ENCODE assay signal across 29 mouse cellular contexts in the genomic region with DNA sequence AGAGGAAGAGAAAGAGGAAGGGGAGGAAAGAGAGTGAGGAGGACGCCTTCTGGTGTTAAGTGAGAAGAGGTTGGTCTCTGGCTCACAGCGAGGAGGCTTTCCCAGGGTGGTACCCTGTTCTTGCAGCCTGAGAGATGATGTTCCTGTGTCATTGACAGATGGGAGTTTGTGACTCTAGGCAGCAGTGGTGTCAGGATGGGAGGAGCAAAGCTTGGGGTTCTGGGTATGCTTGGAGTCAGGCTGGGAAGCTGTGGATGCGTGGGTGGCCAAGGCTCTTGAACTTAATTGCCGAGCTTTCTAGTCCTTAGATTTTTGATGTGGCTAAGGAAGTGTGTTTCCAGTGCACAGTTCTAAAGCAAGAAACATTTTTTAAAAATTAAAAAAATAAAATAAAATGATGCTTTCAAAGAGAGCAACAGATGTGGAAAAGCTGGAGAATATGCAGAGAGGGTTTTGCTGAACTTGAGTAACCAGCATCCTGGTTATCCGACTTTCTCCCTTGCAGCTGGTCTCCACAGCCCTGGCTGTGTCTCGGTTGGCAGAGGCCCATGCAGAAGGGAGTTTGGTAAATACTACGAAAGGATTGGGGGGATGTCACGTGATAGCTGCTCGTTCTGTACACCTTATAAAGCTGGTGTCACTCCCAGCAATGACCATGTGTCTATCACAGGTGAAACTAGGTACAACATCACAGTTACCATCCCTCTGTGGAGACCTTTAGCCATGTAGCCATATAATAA.
A peak's percentile ranks its signal among the peaks of the same experiment; 100 is the strongest.
DNase-seq lines count a peak whose midpoint lies in the region; ATAC-seq and TF ChIP-seq lines count a peak whose summit lies in the region.
"Had no signal": no experiment of that assay in that cellular context is flagged by ENCODE, and none has a peak within 500 bp of the region (broad histone marks: within the 10 kb centered on the region; RNA-seq: fewer than 3 reads in every experiment).

No protein-coding gene starts in this region.

- H3K4me1 ChIP-seq in lung, embryonic 14.5 days (ENCODE audit: insufficient read depth): no peaks in the 10 kb centered on the region
- H3K4me1 ChIP-seq in lung, adult 2 months (ENCODE audit: control insufficient read depth, insufficient read depth, low read length): no peaks in the 10 kb centered on the region
- peaks cover 17% of the 10 kb centered on the region for H3K4me1 ChIP-seq in embryonic facial prominence, embryonic 15.5 days
- H3K4me1 ChIP-seq: forebrain, embryonic 10.5 days; heart, embryonic 15.5 days; liver, embryonic 13.5 days had no signal

- H3K27ac ChIP-seq in lung, embryonic 14.5 days (ENCODE audit: low read depth): no peak overlapping the region
- peak overlapping the region; percentile 69 for H3K27ac ChIP-seq in embryonic facial prominence, embryonic 15.5 days (replicated peaks)
- H3K27ac ChIP-seq: forebrain, embryonic 10.5 days; heart, embryonic 15.5 days; hindbrain, embryonic 14.5 days; layer of hippocampus, adult 2 months; liver, embryonic 13.5 days had no signal

- H3K9me3 ChIP-seq in lung, embryonic 14.5 days (ENCODE audit: low read depth, low read length): no peaks in the 10 kb centered on the region
- H3K9me3 ChIP-seq in embryonic facial prominence, embryonic 15.5 days (replicated peaks): no peaks in the 10 kb centered on the region
- H3K9me3 ChIP-seq: forebrain, embryonic 10.5 days; heart, embryonic 15.5 days; liver, embryonic 13.5 days; lung, embryonic 15.5 days had no signal

- no peak overlapping the region for H3K9ac ChIP-seq in lung, embryonic 14.5 days
- no peak overlapping the region for H3K9ac ChIP-seq in embryonic facial prominence, embryonic 15.5 days
- H3K9ac ChIP-seq: forebrain, postnatal 0 days; heart, embryonic 15.5 days; hindbrain, embryonic 14.5 days; liver, embryonic 13.5 days; lung, embryonic 15.5 days had no signal

- DNase-seq in heart, adult 11 months: peak; percentile 94
- no peak for DNase-seq in heart, adult 8-10 months (ENCODE audit: low spot score)
- DNase-seq in lung, embryonic 14.5 days: peak; percentile 7
- DNase-seq in lung, adult 2 months: no peak
- no peak for DNase-seq in yolk sac, embryonic 10.5 days (ENCODE audit: low spot score)
- DNase-seq in layer of hippocampus, postnatal 14 days (ENCODE audit: low spot score in 2 of 2): no peak
- DNase-seq: adrenal gland, postnatal 14 days; cerebellum, adult 11-12 months; cerebellum, adult 9-11 months; forebrain, postnatal 0 days; gastrocnemius, postnatal 36 days; heart, postnatal 4 days; kidney, adult 11 months; kidney, postnatal 25 days; liver, embryonic 13.5 days; lung, postnatal 36 days; right cerebral cortex, postnatal 25 days; thymus, adult 2 months; thymus, postnatal 36 days had no signal

- 53% methylated on average over 9 of the region's 9 CpGs for WGBS in lung, embryonic 14.5 days
- 60% methylated on average over 9 of the region's 9 CpGs for WGBS in lung, adult 2 months
- WGBS in embryonic facial prominence, embryonic 15.5 days: 56% methylated on average over 9 of the region's 9 CpGs

- H3K27me3 ChIP-seq in lung, embryonic 14.5 days (ENCODE audit: insufficient read depth, low read length): no peaks in the 10 kb centered on the region
- H3K27me3 ChIP-seq in embryonic facial prominence, embryonic 15.5 days: no peaks in the 10 kb centered on the region; the same call in 1 of the 2 replicates
- H3K27me3 ChIP-seq: liver, embryonic 13.5 days; lung, embryonic 15.5 days had no signal

- no peak for ATAC-seq in lung, embryonic 14.5 days (ENCODE audit: insufficient read depth)
- no peak for ATAC-seq in embryonic facial prominence, embryonic 15.5 days (ENCODE audit: insufficient number of reproducible peaks, low FRiP score, low TSS enrichment, low read depth)
- ATAC-seq: CD4-positive, CD25-positive, alpha-beta regulatory T cell, adult 4 months; forebrain, postnatal 0 days; inflammation-experienced regulatory T-cells, adult 6 months; midbrain, embryonic 16.5 days had no signal

- TF ChIP-seq CTCF in lung, embryonic 14.5 days (IDR thresholded peaks at IDR 0.05; ENCODE audit: low read depth): no peak
- no peak for TF ChIP-seq CTCF in lung, adult 2 months (IDR thresholded peaks at IDR 0.05; ENCODE audit: insufficient read depth, low read length)

- no peak overlapping the region for H3K4me3 ChIP-seq in lung, embryonic 14.5 days (ENCODE audit: low read depth, low read length)
- no peak overlapping the region for H3K4me3 ChIP-seq in lung, adult 2 months (replicated peaks; ENCODE audit: extremely low read depth, low read depth, low read length)
- no peak overlapping the region for H3K4me3 ChIP-seq in embryonic facial prominence, embryonic 15.5 days (replicated peaks)
- H3K4me3 ChIP-seq: forebrain, embryonic 10.5 days; heart, embryonic 15.5 days; layer of hippocampus, adult 2 months; liver, embryonic 13.5 days; lung, embryonic 15.5 days had no signal

- H3K4me2 ChIP-seq in lung, embryonic 14.5 days: no peak overlapping the region
- H3K4me2 ChIP-seq in embryonic facial prominence, embryonic 15.5 days (replicated peaks): no peak overlapping the region
- H3K4me2 ChIP-seq: heart, embryonic 15.5 days; hindbrain, embryonic 14.5 days; liver, embryonic 13.5 days; lung, embryonic 15.5 days; midbrain, embryonic 11.5 days had no signal

- H3K36me3 ChIP-seq in lung, embryonic 14.5 days (ENCODE audit: insufficient read depth): no peaks in the 10 kb centered on the region
- no peaks in the 10 kb centered on the region for H3K36me3 ChIP-seq in embryonic facial prominence, embryonic 15.5 days
- H3K36me3 ChIP-seq: forebrain, embryonic 10.5 days; heart, embryonic 15.5 days; liver, embryonic 13.5 days; lung, embryonic 15.5 days had no signal

- no peak for TF ChIP-seq POLR2A in lung, adult 2 months (IDR thresholded peaks at IDR 0.05; ENCODE audit: borderline replicate concordance, extremely low read depth, low read depth, low read length)

Comparison
In these comparisons a context has a peak if more than half of its experiments do, and no peak if none do; other contexts are left out.
1. DNase-seq: peak in heart, adult 11 months (single experiment) and lung, embryonic 14.5 days (single experiment); none in heart, adult 8-10 months (single experiment), lung, adult 2 months (single experiment), yolk sac, embryonic 10.5 days (single experiment) and layer of hippocampus, postnatal 14 days (0 of 2).